Mouse (Mus musculus) hindlimb bud, embryonic 11.5 days (tissue): ENCODE data around the gene Atxn2l.
A peak's percentile ranks its signal among the peaks of the same experiment; 100 is the strongest.

ENCODE experiments used
- DNase-seq: peaks from one replicate; pipeline ENCODE4 v3.0.0-alpha.2; 2012; ENCODE audit warnings: low read depth, low spot score; ENCODE audit errors: extremely low spot score

The Atxn2l gene

DNA sequence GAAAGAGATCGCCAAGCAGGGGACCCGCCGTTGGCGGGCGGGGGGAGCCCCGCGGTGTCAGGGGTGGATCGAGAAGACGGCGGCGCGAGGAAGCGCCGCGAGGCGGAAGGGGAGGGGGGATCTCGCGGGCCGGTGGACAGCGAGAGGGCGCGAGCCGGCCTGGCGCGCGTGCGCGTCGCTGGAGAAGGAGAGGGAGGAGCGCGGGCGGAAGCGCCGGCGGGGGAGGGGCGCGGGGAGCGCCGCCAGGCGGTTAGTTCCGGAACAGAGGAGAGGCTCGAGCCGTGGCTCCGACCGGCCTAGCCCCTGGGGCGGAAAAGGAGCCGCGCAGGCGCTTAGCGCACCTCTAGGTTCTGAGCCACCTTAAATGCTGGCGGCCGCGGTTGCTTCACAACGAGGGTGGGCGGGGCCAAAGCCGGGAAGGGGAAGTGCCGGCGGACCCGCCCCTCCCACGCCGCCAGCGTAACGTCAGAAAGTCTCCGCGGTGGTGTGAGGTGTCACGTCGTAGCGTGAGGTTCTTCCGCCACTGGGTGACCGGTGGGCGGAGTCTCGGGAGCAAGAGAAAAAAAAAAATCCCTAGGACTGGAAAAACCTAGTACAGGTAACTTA lies at the start of gene Atxn2l:
Gene Atxn2l, minus strand, starts transcription at position 165 of the 606 bp plus-strand sequence.
- peak; percentile 92 for DNase-seq

DNA sequence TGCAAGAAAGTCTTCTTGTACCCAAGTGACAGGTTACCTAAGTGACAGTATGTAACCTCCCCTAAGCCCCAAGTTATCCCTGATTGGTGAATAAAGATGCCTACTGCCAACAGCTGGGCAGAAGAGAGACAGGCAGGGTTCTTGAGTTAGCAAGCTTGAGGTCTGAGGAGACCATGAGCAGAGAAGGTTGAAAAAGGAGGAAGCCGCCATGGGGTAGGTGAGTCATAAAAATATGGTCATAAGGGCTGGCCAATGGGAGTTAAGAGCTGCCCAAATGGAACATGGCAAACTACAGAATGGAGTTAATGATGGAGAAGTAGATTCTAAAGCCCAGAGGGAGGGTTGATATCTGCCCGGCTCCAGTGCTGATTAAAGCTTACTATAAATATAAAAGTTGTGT lies 42.4 kb upstream of the Atxn2l start:
- DNase-seq = no peak

DNA sequence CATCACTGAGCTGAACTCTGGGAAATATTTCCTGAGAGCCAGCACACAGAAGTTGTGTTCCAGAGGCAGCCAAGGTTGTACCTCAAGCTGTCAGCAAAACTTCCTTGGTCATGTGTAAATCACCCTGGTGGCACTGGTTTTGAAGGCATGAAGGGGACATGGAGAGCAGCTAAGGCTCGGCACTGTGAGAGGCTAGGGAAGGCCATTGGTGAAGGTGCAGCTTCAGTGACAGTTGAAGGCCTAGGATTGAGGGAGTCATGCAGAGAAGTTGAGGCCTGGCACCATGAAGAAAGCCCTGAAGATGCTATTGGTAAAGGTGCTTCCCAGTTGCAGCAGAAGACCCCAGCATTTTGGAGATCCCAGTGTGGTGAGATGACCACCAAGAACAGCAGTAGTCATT lies 38.4 kb upstream of the Atxn2l start:
- DNase-seq = no peak

DNA sequence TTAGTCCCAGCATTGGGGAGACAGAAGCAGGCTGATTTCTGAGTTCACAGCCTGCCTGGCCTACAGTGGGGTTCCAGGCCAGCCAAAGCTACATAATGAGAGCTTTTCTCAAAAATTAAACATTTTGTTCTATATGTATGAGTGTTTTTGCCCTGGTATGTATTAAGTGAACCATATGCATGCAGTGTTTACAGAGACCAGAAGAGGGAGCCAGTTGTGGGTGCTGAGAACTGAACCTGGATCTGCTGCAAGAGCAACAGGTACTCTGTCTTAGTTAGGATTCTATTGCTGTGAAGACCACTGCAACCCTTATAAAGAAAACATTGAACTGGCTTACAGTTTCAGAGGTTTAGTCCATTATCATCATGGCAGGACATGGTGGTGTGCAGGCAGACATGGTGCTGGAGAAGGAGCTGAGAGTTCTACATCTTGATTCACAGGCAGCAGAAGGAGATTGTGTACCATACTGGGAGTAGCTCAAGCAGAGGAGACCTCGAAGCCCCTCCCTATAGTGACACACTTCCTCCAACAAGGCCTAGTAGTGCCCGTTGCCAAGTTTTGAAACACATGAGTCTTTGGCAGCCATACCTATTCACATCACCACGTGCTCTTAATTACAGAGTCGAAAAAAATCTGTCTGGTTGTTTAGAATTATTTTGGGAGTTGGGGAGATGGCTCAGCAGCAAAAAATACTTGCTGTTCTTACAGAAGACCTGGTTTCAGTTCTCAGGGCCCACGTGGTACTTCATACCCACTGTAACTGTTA lies 34.8 kb upstream of the Atxn2l start:
- no peak for DNase-seq

DNA sequence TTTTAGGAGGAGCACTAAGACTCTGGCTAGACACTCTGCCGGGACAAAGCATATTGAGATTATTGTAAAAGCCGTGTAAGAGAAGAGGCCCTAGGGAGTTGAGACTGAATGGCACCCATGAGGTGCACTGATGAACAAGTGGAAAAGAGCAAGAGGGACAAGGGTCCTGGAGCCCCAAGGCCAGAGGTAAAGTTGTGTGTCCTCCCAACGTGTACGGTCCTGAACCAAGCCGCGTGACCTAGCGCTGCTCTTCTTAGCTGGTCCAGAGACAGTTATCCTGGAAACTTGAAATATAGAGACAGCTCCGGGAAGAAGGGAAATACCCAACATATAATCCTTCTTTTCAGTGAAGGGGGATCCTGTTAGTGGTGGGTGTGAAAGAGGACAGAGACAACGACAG lies 33.2 kb upstream of the Atxn2l start:
- DNase-seq = no peak

DNA sequence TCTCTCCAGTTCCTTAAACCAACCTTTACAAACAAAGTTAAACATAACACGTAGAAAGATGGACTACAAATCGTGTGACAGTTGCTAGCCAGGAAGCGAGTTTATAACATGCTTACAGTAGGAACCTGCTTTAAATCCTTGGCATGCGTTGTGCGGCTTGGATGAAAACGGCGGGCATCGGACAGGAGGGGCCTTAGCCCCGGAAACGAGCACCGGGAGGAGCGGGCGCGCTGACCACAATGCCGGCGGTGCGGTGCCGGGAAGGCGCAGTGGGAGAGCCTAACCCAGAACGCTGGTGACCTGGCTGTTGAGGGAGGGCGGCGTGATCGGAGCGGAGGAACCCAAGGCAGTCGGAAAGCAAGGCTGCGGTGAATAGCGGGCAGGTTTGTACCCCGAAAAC lies 32.5 kb upstream of the Atxn2l start:
- no peak for DNase-seq

DNA sequence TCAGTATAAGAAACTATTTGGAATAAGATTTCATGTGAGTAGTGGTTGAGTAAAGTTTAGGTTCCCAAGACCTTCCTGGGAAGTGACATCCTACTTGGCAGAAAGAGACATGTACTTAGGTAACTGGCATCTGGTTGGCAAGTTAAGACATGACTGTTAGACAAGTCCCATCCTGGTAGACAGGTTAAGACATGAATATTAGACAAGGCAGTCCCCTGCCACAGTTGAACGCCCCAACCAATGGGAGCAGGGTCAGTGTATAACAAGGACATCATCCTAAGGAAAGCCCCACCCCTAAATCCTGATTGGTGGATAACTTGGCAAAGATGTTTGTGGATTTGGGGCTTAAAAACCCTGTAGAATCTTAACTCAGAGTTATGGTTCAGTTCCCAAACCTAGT lies 30.2 kb upstream of the Atxn2l start:
- DNase-seq = no peak

DNA sequence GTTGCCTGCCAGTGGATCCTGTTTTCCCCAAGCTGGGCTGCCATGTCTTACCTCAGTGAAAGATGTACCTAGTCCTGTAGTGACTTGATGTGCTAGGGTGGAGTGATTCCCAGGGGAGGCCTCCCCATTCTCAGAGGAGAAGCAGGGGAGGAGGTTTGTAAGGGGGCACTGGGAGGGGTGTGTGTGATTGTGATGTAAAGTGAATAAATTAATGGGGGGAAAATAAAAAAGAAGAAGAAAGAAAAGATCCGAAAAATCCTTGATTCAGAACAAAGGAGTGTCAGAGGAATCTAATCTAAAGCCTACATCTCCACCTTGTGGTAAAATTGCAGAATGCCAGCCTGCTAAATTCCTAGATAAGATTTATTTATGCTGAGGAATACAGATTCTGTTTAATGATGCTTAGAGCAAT lies 24.9 kb upstream of the Atxn2l start:
- peak; percentile 47 for DNase-seq

DNA sequence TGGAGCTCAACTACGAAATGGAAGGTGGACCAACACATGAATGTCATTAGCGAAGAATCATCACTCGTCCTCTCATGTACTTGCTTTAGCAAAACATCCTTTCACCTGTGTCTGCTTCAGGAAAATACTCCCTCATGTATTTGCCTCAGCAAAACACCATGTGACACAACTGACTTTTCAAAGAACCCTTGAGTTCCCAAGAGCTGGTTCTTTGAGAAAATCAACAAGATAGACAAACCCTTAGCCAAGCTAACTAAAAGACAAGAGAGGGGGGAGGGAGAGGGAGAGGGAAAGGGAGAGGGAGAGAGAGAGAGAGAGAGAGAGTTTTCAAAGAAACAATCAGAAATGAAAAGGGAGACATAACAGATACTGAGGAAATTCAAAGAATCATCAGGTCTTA lies 20.1 kb upstream of the Atxn2l start:
- DNase-seq = no peak

DNA sequence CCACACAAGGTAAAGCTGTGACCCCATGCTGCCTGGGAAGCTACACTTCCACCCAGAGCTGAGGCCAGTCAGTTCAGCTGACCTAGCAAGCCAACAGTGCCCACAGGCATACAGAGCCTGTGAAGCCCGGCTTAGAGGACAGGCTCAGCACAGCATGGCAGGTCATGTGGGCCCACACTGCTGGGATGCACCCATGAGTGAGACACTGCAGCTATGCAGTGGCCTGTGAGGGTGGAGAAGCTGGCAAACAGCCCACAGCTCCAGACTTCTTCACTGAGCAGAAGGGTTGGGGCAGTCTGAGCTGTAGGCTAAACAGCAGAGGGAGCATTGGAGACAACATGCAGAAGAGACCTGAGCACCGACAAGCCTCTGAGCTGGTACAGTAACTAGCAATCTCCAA lies 16.3 kb upstream of the Atxn2l start:
- no peak for DNase-seq

DNA sequence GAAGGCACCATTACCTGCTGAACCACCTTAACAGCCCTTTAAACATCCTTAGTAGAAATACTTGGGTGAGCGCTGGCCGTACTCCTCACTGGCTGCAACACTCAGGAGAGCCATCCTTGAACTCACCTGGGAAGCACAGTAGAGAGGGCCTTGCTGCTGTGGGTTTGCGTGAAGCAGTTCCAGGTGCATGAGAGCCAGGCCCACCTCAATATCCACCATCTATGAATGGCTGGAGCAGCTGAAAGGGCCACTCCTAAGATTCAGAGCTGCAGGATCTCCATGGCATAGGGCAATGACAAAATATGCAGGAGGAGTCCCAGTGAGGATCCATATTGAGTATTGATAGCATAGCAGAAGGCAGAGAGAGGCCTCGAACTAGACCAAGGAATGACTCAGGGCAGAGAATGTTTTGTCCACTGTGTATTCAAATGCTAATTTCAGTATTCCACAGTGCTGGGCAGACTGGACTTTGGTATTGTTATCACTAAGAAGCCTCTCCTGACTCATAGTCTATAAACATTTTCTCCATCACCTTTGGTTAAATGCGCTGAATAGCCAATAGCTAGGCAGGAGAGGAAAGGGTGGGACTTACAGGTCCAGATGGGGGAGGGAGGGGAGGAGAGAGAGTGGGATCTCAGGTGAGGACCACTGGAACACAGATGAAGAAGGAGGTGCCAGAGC lies 15.2 kb upstream of the Atxn2l start:
- no peak for DNase-seq

DNA sequence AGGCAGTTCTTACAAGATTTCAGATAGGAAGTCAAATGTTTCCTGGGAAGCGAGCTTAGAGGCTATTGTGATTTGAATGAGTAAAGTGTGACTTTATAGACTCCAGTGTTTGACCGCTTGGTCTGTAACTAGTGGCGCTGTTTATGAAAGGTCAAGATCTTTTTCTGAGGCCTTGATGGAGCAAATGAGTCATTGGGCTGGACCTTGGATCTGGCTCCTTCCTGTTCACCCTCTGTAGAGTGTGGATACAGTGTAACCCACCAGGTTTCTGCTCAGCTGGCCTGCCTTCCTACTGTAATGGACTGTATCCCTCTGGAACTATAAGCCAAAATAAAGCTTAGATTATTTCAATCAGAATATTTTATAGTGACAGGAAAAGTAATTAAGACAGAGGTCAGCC lies 8.1 kb upstream of the Atxn2l start:
- no peak for DNase-seq

DNA sequence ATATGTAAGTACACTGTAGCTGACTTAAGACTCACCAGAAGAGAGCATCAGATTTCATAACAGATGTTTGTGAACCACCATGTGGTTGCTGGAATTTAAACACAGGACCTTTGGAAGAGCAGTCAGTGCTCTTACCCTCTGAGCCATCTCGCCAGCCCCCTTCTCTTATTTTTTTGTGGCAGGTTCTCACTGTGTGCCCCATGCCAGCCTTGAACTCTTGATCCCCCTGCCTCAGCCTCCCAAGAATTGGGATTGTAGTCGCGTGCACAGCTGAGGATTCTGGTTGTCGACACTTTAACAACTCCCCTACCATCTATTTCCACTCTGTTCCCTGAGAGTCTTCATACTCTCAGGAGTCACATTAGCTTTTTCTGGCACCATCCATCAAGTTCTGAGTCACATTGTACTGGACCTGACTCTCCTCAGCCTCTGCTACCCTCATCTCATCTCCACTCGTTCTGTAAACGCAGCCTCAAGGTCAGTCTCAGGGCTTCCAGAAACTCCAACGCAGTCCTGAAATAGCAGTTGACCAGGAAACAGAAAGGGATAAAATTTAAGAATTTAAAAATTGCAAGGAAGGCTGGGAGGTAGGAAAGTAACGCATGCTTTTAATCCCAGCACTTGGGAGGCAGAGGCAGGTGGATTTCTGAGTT lies 4.0 kb upstream of the Atxn2l start:
- DNase-seq = no peak

DNA sequence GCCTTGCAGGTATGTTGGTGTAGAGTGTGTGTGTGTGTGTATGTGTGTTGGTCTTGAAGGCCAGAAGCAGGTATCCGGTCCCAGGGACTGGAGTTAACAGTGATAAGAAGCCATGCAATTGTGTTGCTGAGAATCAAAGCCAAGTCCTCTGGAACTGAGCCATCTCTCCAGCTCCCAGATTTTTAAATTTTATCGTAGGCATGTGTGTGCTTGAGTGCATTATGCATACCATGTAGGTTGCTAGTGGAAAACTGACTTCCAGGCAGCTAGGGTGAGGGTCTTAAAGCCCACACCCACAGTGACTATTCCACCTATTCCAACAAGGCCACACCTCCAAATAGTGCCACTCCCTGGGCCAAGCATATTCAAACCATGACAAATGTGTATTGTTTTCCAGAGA lies 1.7 kb upstream of the Atxn2l start:
- DNase-seq = no peak

DNA sequence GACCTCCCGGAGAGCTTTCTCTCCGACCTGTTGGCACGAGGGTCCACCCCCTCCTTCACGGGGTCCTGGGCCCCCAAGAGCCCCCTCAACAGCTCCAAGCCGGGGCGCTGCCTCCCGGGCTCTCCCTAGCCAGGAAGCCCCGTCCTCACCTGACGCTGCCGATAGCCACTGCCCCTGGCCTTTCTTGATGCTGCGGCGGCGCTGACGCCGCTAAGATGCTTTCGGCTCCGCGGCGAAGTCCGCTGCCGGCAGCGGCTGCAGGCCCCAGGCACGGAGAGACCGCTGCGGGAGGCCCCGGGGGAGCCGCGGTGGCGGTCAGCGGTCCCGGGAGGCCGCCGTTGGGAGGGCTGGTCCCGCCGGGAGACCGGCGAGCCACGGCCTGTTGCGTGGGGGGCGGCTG lies 486 bp downstream of the Atxn2l start:
- DNase-seq = no peak

DNA sequence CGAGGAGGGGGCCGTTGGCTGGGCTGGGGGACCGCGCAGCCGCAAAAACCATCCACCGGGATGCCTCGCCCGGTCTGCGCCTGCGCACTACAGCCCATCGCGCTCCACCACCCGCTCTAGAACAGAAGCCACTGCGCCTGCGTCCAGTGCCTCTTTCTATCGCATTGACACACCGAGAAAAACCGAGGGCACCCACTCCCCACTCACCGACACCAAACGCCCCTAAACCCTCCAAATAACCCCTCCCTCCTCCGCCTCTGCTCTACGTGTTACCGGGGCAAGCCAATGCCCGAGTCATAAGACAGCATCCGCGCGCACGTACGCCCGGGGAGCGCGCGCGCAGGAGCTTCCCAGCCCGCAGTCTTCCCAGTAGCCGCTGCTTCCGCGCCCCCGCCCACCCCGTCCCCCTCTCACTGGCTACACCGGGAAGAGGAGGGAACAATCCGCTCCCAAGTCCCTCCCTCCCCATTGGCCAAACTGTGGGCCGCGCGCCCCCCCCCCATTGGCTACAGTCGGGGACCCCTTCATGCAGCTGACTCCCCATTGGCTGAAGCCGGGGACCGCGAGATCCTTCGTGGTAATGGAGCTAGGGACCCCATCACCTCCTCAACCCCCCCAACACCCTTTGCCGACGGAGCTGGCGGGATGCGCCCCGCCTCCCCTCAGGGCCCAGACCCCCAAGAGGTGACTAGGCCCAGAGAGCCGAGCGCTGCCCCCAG lies 1.1 kb downstream of the Atxn2l start:
- DNase-seq = no peak

DNA sequence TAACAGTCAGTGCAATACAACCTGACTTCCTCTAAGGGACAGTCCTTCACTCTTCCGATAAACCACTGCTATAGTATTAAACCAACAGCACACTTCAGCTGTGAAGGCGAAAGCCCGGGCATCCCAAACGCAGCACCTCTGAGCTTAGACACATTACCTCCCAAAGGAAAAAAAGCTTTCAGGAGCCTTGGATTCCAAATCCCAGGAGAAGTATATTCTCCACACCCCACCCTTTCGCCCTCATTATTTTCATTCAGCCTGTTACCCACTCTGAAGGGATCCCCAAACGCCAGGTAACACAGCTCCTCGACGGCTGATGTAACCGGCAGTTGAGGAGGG lies 1.6 kb downstream of the Atxn2l start:
- DNase-seq = no peak

DNA sequence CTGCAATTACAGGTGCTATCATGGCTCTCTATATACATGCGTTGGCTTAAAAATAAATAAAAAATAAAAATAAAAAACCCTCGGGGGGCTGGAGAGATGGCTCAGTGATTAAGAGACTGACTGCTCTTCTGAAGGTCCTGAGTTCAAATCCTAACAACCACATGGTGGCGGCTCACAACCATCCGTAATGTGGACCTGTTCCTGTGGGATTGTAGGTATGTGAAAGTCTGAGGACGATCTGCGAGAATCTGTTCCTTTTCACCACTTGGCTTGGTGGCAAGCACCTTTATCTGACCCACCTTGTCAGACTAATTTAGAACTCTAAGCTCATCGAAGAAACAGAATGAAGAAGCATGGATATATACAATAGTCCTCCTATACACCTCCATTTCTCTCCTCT lies 3.8 kb downstream of the Atxn2l start:
- DNase-seq = no peak

DNA sequence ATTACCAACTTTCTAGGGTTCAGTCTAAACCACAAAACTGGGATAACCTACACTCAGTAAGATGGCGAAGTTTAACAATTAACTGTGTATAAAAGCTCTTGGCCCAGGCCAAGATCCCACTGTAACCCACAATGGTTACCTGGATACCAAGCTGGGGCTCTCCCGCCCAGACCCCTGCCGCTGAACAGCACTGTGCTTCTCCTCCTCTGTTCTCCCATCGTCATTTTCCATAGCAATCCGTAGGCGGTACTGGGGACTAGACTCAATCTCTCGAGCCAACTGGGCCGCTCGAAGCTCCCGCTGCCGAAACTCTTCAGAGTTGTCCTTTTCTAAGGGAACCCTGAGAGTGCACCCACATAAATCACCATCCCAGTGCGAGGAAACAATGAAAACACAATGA lies 5.3 kb downstream of the Atxn2l start:
- DNase-seq = no peak

DNA sequence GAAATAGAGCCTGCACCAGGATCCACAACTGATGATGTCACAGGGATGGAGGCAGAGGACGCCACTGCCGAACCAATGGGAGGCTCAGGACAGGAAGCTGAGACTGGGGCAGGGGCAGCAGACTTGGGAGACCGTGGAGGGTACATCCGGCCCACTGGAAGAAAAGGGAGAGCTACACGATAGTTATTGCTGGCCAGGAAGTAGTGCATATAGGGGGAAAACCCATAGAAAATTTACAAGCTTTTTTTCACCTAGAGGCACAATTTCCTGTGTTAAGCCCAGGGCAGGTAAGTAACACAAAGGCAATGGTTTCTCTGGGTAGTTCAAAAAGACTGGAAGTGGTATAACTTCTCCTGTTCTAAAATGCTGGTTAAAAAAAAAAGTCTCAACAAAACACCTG lies 6.8 kb downstream of the Atxn2l start:
- no peak for DNase-seq

DNA sequence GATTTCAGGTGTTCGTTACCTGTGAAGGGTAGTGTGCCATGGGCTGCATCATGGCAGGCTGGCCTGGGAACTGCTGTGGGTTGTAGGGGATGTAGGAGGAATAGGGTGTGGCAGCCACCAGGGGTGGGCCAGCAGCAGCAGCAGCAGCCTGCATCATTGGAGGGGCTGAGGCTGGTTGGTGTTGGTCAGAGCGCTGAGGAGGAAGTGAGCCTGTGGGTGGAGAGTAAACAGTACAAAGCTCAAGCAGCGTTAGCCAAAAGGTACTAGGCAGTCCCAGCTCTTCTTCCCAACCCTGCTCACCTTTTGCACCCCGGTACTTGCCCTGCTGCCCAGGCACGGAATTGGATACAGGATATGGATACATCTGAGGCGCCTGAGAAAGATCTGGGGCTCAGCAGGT lies 9.1 kb downstream of the Atxn2l start:
- no peak for DNase-seq
